Mouse (Mus musculus) heart, adult 2 months (tissue): Measurements from ENCODE around the gene Slc25a34.

Source experiments
- CTCF ChIP-seq: fragments of 200-600 bp; IDR thresholded peaks from 2 replicates; pipeline ENCODE4 v1.8.1; 2022; ENCODE audit warnings: antibody characterized with exemption, mild to moderate bottlenecking, moderate library complexity
- EP300 ChIP-seq: fragments of 200-500 bp; IDR thresholded peaks from 2 replicates; pipeline ENCODE4 v1.6.1; 2011; ENCODE audit warnings: low read depth, low read length, control low read depth; ENCODE audit not compliant: insufficient read depth
- POLR2A ChIP-seq: fragments of 200-500 bp; IDR thresholded peaks from 2 replicates; pipeline ENCODE4 v1.6.1; 2011; ENCODE audit warnings: mild to moderate bottlenecking, low read depth, low read length, control low read depth; ENCODE audit not compliant: insufficient read depth

DNA sequence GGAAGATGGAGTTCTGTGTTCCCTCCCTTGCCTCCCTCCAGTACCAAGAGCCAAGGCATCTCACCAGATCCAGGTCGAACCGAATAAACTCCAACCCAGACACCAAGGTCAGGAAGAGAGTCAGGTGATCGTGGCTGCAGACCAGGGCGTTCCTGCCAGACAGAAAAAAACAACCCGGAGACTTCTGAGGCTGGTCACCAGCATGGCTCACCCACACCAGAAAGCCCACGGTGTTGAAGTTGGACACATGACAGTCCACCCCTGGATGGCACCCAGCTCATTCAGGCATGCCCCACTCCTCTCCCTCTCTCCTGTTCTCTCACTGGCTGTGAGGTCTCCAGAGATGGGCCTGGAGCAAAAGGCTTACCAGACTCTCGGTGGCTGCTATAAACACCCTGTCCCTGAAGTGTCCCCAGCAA, 17.7 kb upstream of the Slc25a34 start:
- TF ChIP-seq POLR2A (0 out of 2 replicates have a peak, but pooled peaks have one; percentile 36), CTCF (no peak), EP300 (peak; percentile 84)
